Mouse (Mus musculus) left cerebral cortex, postnatal 4 days (tissue): ENCODE data around the gene Gfod1. TPM values are rescaled to one million over a fixed set of nuclear protein-coding genes. Genes with fewer than 3 reads are reported as not detected.

Experiments used
- DNase-seq: peaks from one replicate; pipeline ENCODE4 v3.0.0-alpha.2; 2022
- intact Hi-C: fragments of 180-260 bp; cut with DNase I; formaldehyde crosslinking; loops from one replicate; pipeline ENCODE4 v1.15.1; 2025
- total RNA-seq, 2 experiments: library from RNA; stranded (reverse); gene quantifications; 2 replicates each; pipeline ENCODE4 v1.2.3; 2021

Gene Gfod1
- total RNA-seq = 10 to 100 TPM; 29.8 to 31.3 TPM

DNA sequence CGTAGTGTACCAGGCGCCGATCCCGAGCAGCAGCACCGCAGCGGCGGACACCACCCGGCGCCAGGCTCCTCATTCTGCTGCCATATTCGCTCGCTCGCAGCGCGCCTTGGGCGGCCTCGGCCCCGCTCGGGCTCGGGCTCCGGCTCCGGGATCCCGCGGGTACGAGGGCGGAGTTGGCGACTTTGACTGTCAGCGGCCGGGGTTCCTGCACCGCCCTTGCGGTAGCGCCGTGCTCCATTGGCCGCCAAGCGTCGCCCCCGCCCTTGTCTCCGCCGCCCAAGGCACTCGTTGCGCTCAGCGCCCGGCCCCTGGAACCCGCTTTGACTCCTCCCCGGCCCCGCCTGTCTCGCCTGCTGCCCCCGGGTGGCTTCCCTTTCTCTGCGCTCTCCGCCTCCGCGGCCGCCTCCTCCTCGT, at the start of gene Gfod1:
Gene Gfod1, minus strand, starts transcription at position 155 of the 414 bp plus-strand sequence.
- DNase-seq = peak; percentile 96
- intact Hi-C loops = loop anchor here (5.0 kb wide), 1 partner anchor 122 kb away; no protein-coding TSS in a partner anchor

DNA sequence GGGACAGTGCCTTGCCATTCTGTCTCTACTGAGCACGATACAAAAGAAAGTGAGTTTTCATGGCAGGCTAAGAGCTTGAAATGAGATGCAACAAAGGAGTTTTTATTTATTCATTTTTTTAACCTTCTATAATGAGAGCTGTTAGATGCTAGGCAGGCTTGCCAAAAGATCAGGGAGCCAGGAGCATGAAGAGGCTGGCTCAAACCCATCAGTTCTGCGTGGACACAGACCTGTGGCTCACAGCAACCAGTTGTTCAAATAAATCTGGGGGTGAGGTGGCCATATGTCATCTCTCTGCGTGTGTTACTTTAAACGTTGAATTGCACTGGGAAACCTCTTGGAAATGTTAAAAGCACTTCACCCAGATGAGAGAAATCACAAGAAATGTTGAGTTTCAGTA, 49.4 kb upstream of the Gfod1 start:
- no peak for DNase-seq
- intact Hi-C loops = no loop called here

GRCm38 (mm10) chr13:43350489-43351169, 46.7 kb upstream of the Gfod1 start:
- DNase-seq = no peak
- intact Hi-C loops = no loop called here

- DNase-seq = no peak
- intact Hi-C loops = no loop called here
These were observed 45.4 kb upstream of the Gfod1 start for GRCm38 (mm10) chr13:43349376-43349775.

DNA sequence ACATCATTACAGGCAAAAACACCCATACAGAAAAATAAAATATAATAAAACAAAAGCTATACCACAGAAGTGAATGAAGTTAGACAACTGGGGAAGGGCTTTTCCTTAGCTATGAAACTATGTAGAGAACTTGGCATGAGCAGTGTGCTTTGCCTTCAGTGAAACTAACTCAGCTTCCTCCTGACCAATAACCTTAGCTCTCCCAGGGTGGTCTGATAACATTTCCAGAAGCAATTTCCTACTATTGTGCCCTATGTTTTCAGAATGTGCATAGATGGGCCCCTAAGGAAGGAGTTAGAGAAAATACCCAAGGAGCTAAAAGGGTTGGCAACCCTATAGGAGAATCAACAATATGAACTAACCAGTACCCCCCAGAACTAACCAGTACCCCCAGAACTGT, 42.9 kb upstream of the Gfod1 start:
- intact Hi-C loops = no loop called here
- no peak for DNase-seq

GRCm38 (mm10) chr13:43338632-43339031, 34.7 kb upstream of the Gfod1 start:
- intact Hi-C loops = no loop called here
- DNase-seq = no peak

- intact Hi-C loops = no loop called here
- no peak for DNase-seq
These were observed 34.0 kb upstream of the Gfod1 start for GRCm38 (mm10) chr13:43338001-43338400.

DNA sequence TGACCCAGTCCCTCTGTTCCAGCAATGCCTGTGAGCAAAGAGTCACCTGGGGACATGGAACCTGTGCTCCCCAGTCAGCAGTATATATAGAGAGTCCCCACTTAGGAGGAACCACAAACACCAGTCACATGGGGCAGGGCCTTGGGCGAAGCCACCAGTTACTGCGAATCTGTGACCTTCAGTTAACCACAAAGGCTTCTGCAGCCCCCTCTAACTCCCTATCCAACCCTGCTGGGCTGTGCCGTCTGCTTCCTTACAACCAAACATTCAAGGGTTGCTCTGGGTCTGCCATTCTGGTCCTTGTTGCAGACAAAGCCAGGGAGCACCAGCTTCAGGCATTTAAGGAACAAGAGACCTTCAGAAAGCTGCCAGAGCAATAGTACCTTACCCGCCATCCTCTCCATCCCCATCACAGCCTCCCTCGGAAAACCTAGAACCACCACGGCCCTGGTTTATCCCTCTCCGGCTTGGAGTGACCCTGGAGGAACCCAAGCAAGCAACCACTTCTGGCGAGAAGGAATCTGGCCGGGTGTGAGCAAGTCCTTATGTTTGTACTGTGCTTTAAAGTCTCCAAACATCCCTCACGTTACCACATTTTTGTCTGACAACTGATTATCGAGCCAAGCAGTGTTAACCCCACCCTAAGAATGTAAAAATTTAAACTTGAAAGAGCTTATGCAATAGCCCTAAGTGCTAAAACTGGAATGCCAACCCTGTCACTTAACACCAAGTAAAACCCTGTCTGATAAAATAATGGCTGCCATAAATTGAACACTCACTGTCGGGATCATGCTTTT, 32.7 kb upstream of the Gfod1 start:
- no peak for DNase-seq
- intact Hi-C loops = no loop called here

DNA sequence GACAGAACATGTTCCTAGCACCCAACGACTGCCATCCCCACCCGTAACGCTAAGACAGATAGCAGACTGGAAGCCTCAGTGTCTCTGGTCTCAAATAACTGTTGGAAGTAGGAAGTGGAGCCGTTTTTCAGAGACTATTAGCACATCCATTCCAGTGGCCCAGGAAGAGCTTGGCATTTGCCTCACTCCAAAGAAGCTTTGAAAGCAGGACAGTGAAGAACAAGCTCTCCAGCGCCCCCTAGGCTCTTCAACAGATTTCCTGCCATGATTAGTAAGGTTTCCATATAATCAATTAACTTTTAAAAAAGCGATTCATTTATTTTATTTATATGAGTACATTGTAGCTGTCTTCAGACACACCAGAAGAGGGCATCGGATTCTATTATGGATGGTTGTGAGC, 28.6 kb upstream of the Gfod1 start:
- DNase-seq = no peak

DNA sequence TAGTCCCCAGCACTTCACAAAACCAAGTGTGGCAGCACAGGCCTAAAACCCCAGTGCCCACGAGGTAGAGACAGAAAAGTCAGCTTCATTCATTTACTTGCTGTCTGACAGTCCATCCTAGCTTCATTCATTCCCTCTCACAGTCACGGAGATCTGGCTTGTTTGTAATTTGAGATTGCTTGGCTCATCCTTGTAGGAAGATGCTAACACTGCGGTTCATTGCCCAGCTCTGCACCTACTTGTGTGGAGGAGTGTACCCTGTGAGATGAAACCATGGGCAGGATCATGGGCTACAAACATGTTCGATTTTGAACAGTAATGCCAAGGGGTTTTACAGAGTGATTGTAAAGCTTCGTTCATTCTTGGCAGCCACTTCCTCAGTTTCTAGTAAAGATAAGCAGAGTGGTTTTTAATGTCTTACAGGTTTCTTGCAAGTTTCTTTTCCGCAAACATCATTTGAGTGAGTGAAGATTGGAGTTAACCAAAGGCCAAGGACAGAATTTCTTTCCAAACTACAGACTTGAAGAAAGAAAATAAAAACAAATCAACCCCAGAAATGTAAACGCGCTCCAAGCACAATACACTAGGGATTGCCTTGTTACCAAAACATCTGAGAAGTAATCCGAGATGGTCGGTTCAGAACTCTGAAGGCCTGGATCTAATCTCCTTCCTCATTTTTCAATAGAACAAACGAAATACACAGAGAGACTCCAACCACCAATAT, 27.9 kb upstream of the Gfod1 start:
- intact Hi-C loops = no loop called here

More for the DNA sequence above, 28.6 kb upstream of the Gfod1 start:
- intact Hi-C loops = no loop called here

DNA sequence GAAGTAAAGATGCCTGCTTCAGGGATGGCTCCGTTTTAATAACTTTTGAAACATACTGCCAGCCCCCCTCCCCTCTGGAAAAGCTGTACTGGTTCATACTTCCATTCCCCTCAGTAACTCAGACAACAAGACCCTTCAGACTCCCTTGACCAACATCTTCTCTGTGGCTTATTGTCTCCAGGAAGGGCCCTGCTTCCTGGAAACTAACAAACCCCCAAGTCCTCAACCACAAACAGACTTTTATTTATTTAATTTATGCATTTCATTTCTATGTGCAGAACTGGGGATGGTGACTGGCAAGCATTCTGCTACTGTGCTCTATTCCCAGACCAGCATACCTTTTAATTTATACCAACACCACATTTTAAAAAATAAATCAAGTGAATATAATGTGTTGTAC, 21.5 kb upstream of the Gfod1 start:
- intact Hi-C loops = no loop called here

More for the DNA sequence above, 27.9 kb upstream of the Gfod1 start:
- no peak for DNase-seq

DNA sequence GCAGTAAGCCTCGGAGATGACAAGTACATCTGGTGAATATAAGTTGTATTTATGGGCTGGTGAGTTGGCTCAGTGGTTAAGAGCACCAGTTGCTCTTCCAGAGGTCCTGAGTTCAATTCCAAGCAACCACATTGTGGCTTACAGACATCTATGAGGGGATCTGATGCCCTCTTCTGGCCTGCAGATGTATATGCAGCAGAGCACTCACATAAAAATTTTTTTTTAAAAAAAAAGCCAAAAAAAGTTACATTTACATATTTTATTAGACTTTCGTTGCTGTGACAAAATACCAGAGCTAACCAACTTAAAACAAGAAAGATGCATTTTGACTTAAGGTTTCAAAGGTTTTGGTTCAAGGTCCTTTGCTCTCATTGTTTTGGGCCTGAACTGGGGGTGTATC, 17.5 kb upstream of the Gfod1 start:
- intact Hi-C loops = no loop called here

More for the DNA sequence above, 21.5 kb upstream of the Gfod1 start:
- no peak for DNase-seq

GRCm38 (mm10) chr13:43319396-43319795, 15.4 kb upstream of the Gfod1 start:
- DNase-seq = no peak
- intact Hi-C loops = no loop called here

More for the DNA sequence above, 17.5 kb upstream of the Gfod1 start:
- no peak for DNase-seq

GRCm38 (mm10) chr13:43317411-43317810, 13.4 kb upstream of the Gfod1 start:
- DNase-seq = no peak

GRCm38 (mm10) chr13:43305181-43305924, 1.4 kb upstream of the Gfod1 start:
- intact Hi-C loops = no loop called here
- DNase-seq = no peak

More at GRCm38 (mm10) chr13:43317411-43317810, 13.4 kb upstream of the Gfod1 start:
- intact Hi-C loops = no loop called here

DNA sequence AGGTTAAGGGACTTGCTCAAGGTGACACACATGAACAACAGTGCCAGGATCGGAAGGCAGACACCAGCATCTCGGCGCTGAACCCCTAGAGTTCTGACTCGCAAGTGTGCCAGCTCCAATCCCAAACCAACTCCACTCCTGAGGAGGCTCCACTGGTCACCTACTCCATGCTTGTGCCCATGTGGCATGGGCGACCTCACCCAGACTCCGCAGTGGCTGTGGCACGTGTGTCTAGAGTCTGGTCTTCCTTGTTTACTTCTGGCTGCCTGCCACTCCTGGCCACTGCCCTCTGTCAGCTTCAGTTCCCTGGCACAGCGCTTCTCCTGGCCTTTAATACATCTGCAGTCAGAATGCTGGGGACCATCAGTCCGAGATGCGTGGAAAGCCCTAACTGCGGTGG, 728 bp upstream of the Gfod1 start:
- peak; percentile 81 for DNase-seq
- intact Hi-C loops = loop anchor here (5.0 kb wide), 1 partner anchor 122 kb away; no protein-coding TSS in a partner anchor

DNA sequence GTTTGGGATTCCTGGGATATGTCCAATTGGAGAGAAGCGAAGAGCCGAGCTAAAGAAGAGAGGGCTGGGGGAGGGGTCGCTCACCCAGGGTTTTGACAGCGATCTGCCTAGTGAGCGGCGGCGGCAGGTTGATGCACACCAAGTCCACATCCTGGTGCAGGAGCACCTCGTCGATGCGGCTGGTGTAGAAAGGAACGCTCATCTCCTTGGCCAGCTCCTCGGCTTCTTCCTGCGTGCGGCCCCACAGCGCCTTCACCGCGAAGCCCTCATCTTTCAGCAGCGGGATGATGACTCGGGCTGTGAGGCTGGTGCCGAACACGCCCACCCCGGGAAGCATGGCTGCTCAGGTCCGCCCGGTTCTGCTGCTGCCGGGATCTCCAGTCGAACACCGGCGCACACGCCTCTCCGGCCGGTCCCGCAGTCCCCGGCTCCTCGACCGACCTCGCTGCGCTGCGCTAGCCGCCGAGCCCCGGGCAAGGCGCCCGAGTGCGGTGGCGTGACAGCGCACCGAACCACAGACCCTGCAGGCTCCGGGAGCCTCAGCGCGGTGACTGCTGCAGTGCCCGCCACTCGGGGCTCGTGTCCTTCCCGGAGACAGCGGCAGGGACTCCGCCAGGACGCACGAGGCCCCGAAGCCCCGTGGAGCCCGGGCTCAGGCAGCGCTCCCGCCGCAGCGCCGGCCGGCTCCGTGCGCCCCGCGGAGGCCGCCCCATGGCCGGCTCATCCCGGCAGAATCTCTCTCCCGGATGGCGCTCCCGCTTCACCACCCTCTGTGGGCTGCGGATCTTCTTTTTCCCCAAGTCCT, 609 bp downstream of the Gfod1 start:
- peak; percentile 36 for DNase-seq
- intact Hi-C loops = loop anchor here (2.0 to 5.0 kb wide), 2 partner anchors 103 to 121 kb away; no protein-coding TSS in a partner anchor

GRCm38 (mm10) chr13:43302651-43303160, 1.3 kb downstream of the Gfod1 start:
- DNase-seq = no peak
- intact Hi-C loops = loop anchor here (2.0 to 5.0 kb wide), 2 partner anchors 102 to 120 kb away; no protein-coding TSS in a partner anchor

GRCm38 (mm10) chr13:43302239-43302638, 1.7 kb downstream of the Gfod1 start:
- intact Hi-C loops = loop anchor here (2.0 to 5.0 kb wide), 2 partner anchors 101 to 120 kb away; no protein-coding TSS in a partner anchor
- DNase-seq = no peak
